Mouse (Mus musculus) testis, postnatal 14 days (tissue): Measurements from ENCODE around the gene Slc35e3.

Experiments used
- DNase-seq: peaks from one replicate; pipeline ENCODE4 v3.0.0; 2021; ENCODE audit warnings: low spot score

The Slc35e3 gene

DNA sequence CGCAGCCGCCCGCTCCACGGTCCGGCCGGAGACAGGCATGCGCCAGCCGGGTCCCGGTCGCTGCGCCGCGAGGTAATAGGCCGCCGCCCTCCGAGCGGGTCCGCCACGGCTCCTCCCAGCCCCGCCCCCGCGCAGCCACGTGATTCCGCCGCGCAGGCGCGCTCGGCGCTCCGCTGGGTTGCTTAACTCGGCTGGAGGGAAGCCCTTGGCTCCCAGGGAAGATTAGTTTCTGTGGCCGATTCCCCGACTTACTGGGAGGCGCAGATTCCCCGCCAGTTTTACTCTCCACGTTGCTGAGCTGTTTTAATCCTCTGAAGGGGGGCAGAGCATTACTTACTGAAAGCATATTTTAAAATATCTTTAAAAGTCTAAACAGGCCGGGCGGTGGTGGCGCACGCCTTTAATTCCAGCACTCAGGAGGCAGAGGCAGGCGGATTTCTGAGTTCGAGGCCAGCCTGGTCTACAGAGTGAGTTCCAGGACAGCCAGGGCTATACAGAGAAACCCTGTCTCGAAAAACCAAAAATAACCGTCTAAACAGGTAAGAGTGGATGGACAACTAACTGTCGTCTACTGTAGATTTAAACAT lies at the start of gene Slc35e3:
TSS of gene Slc35e3 (minus strand) at position 69 of the 587 bp plus-strand sequence.
- peak; percentile 94 for DNase-seq

DNA sequence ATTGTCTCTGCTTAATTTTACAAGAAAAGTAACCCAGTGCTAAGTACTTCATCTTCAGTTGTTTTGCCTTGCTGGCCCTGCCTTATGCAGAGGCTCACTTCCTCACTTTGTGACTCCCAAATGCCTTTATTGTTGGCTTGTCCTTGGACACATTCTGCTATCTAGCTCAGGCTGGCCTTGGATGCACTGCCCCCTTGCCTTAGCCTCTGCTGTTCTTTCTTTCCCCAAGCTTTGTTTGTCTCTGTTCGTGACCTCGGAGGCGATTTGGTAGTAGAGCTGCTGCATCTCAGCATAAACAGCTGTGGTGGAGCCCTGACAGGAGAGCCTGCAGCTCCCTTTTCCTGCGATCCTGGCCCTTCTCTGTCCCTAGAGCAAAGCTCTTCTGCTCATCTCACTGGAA lies 49.0 kb upstream of the Slc35e3 start:
- peak; percentile 51 for DNase-seq

DNA sequence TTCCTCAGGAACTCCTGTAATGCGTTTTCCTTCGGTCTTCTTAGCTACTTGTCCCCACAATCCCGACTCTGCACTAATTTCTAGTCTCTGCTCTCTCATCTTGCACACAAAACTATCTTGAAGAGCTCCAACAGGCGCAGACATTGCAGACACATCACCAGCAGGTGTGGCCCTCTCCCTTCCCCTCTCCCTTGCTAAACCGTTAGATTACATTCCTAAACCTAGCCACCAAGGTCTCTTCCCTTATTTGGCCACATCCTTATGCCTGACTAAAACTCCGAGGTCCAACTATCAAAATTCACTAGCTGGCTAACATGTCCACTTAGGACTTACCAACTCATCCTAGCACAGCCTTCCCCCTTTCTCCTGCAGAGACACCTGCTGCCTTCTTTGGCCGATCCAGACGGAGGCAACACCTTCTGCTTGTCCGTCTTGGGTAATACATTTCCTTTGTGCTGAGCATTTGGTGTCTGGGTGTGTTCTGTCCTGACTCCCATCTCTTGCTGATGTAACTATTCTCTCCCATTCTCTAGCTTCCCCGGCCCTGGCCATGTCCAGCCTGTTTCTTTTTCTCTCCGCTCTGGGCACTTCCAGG lies 47.4 kb upstream of the Slc35e3 start:
- no peak for DNase-seq

DNA sequence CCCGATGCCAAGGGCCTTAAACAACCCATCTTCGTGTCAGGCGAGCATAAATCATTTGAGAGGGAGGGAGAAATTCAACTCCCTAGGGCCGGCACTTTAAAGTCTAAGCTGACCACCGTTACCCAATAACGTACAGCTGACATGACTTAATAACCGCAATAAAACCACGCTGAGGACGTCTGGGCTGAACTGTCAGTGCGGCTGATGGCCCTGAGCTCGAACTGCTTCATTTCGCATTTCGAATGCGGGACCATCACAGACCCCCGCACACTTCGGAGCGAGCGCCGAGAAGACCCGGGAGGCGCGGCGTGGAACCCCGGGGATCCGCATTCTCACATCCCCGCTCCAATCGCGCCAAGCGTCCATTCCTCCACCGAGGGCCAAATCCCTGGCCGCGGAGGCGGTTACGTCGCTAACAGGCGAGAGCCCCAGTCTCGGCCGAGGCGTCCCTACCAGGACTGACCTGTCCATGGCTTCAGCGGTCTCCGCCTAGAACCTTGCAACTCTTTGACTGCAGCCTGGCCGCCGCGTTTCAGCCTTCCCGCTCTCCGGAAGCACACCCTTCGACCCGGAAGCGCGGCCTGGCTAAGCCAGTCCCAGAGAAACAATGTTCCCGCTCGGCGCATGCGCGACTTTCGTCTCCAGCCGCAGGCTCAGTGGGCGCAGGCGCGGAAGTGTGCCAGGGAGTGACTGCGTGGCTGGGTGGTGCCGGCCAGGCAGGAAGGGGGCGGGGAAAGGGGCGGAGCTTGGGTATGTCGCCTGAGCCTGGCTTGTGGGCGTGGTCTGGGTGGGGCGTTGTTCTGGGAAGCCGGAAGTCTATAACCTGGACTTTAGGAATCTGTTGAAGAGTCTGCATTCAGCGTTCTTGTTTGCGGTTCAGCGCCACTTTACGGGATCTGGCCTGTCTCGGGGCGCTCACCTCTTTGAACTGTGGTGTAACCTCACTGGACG lies 46.3 kb upstream of the Slc35e3 start, which contains the start of gene Nup107:
TSS of gene Nup107 (minus strand) at position 565 of the 951 bp plus-strand sequence.
- DNase-seq = peak; percentile 100

DNA sequence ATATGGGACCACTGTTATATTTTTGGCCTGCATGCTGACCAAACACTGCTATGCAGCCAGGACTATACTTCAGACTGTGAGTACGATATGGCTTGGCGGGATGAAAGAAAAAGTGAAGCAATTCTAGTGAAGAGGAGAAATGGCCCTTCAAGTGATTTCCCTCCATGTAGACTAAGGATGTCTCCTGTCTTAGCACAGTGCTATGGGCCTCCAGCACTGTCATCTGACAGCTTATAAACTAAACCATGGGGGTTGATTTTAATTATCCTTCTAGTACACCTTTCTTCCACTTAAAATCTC lies 45.0 kb upstream of the Slc35e3 start:
- DNase-seq = no peak

DNA sequence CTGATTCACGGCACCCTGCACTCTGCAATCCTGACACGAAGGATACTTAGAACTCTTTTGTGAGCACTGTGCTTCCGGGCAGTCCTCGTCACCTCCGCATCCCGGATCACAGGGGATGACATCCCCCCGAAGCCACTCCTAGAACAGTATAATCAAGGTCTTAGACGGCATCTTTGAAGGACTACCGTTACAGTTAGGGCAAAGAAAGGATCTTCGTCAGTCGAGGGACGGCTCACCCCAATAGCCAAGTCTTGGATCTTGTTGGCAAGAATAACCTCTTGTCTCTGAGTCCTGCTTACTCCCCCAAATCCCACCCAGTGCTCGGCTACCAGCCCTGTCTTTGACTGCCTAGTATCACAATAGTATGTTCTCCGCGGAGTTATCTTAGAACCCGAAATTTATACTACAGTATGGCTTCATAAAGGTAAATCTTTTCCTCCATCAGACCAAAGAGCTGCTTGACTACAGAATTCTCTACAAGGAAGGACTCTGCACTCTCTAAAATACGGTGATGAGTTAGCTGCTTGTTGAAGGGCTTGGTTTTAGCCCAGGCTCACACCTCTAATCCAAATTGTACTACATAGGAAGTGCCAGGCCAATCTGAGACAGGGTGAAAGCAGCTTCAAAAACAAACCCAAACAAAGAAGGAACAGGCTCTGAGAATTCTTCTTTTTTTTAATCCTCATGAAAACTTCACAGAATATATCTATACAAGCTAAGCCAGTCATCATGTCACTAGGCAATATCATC lies 44.4 kb upstream of the Slc35e3 start:
- no peak for DNase-seq

DNA sequence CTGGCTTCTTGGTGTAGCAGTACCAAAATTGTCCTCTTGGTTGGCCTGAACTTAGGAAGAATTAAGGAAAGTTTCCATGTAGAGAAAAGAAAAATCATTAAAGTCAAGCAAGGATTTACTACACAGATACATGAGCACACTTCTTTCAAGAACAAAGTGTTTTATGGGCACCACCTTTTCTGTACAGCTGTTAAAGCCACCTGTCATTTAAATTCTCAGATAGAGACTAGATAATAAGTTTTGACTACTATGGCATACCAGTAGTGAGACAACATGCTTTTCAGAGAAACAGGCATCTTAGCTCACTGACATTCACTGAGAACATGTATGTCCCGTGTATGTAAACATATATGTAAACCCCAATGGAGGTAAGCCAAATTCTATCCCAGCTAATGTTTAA lies 43.8 kb upstream of the Slc35e3 start:
- no peak for DNase-seq

DNA sequence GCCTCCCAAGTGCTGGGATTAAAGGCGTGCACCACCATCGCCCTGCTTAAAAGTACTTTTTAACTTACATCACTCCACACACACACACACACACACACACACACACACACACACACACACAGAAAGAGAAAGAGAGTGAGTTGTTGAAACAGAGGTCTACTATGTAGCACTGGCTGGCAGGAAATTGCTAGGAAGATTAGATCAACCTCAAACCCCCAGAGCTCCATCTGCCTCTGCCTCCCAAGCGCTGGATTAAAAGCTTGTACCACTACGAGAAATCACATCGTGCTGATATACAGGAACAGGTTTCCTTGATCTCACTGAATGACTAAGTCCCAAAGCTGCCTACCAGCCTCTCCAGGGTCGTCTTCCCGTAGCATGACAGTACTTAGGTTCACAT lies 38.5 kb upstream of the Slc35e3 start:
- no peak for DNase-seq

DNA sequence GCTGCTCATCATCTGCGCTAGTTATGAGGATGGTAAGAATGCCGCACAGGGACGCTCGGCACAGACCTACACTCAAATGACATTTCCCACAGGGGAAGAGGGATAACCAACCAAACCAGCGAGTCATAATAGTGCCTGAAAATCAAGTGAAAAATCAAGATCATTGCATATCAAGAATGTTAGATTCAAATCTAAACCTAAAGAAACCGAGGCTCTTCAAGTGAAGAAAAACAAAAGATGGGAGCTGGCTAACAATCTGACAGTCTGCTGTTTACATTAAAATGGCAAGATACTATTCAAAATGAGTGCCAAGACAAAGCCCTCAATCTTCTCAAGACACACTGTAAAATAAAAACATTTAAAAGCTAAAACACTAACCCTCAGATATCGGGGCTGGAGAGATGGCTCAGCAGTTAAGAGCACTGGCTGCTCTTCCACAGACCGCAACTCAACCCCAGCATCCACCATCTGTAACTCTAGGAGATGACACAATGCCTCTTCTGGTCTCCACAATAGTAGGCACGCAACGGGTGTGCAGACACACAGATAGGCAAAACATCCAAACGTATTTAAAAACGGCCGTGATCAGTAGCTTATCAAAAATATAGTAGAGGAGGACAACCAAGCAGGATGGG lies 37.7 kb upstream of the Slc35e3 start:
- no peak for DNase-seq

DNA sequence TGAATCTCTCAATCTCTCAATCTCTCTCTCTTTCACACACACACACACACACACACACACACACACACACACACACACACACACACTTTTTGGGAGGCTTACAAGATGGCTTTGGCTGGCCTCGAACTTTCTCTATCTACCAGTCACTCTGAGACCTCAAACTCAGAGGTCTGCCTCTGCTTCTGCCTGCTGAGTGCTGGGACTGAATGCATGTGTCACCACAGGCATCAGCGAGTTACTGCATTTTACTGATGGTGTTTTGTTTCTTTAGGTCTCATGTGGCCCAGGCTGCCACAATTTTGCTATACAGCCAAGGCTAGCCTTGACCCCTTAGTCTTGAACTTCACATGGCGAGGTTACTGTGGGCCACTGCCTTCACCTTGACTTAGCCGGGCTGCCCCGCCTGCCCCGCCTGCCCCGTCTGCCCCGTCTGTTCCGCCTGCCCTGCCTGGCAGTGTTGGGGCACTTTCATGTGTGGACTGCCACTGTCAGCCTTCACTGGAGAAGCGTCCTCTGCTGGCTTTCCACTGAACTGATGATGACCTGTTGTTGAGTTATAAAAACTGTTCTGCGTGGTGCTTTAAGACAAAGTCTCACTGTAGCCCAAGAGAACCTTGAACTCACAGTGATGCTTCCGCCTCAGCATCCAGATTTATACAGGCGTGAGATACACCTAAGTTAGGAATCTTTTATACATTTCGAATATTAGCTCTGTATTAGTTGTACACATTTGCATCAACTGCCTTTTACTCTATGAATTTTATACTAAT lies 36.5 kb upstream of the Slc35e3 start:
- DNase-seq = no peak

DNA sequence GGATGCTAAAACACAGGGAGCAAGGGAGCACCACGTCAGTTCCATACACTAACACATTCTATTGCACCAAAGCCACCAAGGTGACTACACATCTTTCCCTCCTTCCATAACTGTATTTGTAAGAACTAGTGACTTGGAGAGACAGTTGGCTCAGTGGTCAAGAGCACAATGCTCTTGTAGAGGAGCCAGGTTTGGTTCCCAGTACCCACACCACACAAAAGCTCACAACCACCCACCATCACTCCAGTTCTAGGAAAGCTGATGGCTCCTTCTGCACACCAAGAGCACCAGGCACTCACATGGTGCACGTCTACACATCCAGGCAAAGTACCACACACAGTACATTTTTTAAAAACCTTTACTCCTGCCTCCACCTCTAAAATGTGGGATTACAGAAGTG lies 35.9 kb upstream of the Slc35e3 start:
- no peak for DNase-seq

DNA sequence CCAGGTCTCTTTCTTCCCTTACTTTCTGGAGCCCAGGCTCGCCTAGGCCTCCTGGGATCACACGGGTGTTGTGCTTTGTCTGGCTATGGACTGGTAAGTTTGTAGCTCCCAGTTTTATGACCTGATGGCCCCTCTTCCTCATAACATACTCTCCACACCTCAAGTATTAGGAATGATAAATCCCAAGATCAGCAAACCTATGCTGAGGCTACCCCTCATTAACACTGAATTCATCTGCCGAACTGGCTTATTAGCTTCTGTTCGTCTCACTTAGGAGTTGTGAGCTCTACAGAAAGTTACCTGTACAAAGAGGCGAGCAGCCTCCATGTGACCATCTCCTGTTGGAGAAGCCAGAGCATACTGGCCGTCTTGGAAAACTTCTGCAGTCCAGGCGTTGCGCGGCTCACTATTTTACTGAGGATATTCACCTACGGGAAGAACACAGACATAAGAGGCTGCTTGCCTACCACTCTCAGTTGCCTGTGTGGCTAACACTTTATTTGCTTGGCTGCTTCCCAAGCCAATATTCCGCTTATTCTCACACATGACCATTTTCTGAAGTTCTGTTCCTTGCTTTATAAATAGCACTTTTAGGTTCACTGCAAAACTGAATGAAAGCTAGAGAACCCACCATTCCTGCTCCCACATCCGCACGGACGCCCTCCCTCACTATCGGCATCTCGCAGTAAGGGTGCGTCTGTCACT lies 35.0 kb upstream of the Slc35e3 start:
- DNase-seq = no peak

DNA sequence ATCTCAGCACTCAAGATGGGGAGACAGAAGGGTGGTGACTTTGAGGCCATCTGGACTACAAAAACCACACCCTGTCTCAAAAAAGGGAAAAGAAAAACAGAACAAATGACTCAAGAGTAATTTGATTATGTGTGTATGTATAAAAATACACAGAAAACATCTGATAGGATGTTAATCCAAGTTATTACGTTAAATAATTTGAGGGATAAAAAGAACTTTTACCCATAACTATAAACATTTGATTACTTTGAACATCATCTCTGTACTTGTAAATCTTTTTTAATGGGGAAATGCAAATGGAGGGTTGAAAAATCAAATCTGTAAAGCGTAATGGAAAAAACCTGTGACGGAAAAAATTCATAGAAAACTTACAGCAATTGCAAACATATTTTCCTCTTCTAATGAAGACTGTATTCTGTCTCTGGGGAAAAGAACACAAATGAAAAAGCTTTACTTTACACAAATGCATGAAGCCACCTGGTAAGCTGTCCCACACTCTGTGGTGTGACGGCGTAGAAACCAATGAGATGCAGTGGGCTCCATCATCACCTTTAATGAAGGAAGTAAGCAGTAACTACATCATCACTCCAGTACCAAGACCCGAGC lies 34.2 kb upstream of the Slc35e3 start:
- no peak for DNase-seq

DNA sequence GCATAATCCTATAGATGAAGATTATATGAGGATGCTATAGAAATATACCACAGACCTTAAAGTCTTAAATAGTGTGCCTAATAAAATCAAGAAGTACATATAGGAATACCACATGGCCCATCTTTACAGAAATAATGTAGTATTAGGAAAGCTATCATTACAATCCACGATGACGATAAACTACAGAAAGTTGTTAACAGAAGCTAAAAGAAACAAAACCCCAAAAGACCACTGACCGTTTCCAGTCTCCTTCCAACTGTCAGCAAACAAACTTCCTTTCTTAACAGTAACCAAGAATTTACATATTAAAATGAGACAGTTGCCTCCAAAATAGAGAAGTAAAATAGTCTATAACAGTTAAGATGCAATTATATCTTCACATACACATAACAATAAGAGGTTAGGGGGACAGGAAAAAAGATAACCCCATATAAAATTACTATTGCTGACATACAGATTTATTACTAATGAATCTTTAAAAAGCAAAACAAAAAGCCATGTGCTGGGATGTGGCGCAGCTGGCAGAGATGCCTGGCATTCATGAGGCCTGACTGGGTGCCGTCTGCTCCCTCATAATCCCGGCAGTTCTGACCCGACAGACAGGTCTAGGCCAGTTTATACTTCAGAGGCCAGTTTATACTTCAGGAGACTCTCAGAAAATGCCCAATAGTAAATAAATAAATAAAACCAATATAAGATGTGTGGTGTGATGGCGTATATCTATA lies 33.6 kb upstream of the Slc35e3 start:
- DNase-seq = no peak

DNA sequence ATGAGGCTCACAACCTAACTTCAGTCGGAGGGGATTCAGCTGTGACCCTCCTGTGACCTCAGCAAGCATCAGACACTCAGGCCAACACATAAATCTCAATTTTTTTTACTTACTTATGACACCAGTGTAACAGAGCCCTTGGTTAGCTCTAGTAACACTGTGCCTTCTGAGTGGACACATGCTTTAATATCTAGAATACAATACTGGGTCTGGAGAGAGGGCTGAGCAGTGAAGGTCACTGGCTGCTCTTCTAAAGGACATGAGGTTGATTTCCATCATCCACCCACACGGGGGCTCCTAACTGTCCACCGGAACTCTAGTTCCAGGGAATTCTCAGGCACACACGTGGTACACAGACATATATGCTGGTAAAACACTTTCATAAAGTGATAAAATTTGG lies 32.8 kb upstream of the Slc35e3 start:
- no peak for DNase-seq

DNA sequence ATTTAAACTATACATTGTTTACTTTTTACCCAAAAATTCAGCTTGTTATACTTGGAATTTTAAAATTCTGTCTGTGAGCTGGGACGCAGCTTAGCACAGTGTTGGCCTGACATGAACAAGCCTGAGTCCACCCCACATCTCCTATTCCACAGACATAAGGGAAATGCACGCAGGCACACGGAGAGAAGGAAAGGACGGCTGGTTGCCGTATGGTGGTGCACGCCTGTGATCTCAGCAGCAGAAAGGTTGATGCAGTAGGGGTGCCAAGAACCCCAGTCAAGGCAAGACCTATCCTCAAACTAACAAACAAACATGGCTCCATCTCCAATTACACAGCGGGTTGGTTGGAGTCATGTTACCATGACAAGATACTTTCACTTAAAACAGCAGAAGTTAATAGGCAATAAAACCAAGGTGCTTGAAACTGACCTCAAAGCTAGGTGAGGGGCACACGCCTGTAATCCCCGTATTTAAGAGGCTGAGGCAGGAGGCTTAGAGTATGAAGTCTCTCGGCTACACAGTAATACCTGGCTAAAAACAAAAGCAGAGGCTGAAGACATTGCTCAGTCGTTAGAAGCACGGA lies 32.3 kb upstream of the Slc35e3 start:
- no peak for DNase-seq

DNA sequence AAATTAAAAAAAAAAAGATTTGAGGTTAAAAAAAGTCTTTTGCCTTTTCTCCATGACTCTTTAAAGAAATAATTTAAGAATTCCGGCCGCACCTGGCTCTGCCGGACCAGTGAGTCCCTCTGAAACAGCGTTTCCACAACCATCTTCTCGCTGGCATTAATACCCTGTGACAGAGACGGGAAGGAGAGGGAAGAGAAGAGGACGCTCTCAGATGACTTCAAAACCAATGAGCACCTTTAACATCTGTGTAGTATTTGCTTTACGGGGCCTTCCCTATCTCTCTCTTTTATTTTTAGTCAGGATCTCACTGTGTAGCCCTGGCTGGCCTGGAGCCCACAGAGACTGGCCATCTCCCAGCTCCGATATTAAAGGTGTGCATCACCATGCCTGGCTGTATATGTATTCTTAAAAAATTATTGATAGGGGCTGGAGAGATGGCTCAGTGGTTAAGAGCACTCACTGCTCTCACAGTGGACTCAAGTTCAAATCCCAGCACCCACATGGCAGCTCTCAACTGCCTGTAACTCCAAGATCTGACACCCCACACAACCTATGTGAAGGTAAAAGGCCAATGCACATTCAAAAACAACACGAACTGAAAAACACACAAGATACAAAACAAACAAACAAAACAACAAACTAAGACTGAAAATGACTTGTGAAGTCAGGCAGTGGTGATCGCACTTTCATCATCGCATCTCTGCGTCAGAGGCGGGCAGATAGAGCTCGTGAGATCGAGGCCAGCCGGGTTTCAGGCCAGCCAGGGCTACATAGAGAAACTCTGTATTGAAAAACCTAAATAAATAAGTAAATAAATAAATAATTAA lies 31.5 kb upstream of the Slc35e3 start:
- DNase-seq = no peak

DNA sequence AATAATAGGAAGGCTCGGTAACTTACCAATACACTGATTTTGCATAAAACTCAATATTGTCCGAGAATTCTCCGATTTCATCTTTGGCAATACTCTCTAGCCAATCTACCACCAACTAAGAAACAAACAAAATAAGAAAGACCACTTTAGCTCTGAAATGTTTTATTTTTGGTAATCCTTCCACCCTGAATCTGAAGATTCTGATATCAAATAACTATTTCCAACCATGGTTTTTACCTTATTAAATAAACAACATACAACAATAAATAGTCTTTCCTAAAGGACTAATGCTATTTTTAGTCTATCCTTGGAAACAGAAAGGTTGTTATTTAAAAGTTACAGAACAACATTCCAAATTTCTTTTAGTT lies 30.9 kb upstream of the Slc35e3 start:
- DNase-seq = no peak
